Mouse (Mus musculus) testis, adult 2 months (tissue): ENCODE results near the gene G6pc3.

ENCODE experiments used
- CTCF ChIP-seq: fragments of 200-500 bp; IDR thresholded peaks from 2 replicates; pipeline ENCODE4 v1.5.1; 2012; ENCODE audit warnings: low read depth, mild to moderate bottlenecking, inconsistent platforms, low read length, moderate library complexity; ENCODE audit not compliant: control insufficient read depth, insufficient read depth, insufficient replicate concordance
- POLR2A ChIP-seq: fragments of 200-500 bp; IDR thresholded peaks from 2 replicates; pipeline ENCODE4 v1.6.1; 2012; ENCODE audit warnings: low read depth, mild to moderate bottlenecking, inconsistent platforms, low read length, moderate library complexity; ENCODE audit not compliant: control insufficient read depth

- TF ChIP-seq CTCF (no peak), POLR2A (no peak)
Measured at GRCm38 (mm10) chr11:102224686-102225085, 35.3 kb downstream of the G6pc3 start.
